Mouse (Mus musculus): ENCODE data around the gene Prox1. TPM values are rescaled to one million over a fixed set of nuclear protein-coding genes. Genes with fewer than 3 reads are reported as not detected.

Gene Prox1
- polyA plus RNA-seq, 1 experiment: 1.7 TPM

- Histone ChIP-seq H3K4me3 (ENCODE audit: low read depth, low read length) (no peak overlapping the region), H3K36me3 (ENCODE audit: control insufficient read depth, insufficient read depth, low read length) (no peaks in the 10 kb centered on the region)
- TF ChIP-seq POLR2A (IDR thresholded peaks at IDR 0.05; ENCODE audit: low read depth, low read length): no peak
- no peak for TF ChIP-seq CTCF (IDR thresholded peaks at IDR 0.05; ENCODE audit: extremely low read depth, insufficient read length, insufficient replicate concordance, low read depth, low read length)
Measured at GRCm38 (mm10) chr1:190147816-190148215, 22.7 kb downstream of the Prox1 start.

GRCm38 (mm10) chr1:190144416-190144815 is 26.1 kb downstream of the Prox1 start:
- H3K27ac ChIP-seq (ENCODE audit: insufficient read depth, low read depth, low read length): no peak overlapping the region
- H3K27me3 ChIP-seq (ENCODE audit: control insufficient read depth, insufficient read depth, low read length): no peaks in the 10 kb centered on the region
- no peaks in the 10 kb centered on the region for H3K4me1 ChIP-seq (ENCODE audit: control insufficient read depth, insufficient read depth, insufficient read length, low read length)
- H3K36me3 ChIP-seq (ENCODE audit: control insufficient read depth, insufficient read depth, low read length): no peaks in the 10 kb centered on the region
- no peak overlapping the region for H3K4me3 ChIP-seq (ENCODE audit: low read depth, low read length)
- TF ChIP-seq CTCF (IDR thresholded peaks at IDR 0.05; ENCODE audit: extremely low read depth, insufficient read length, insufficient replicate concordance, low read depth, low read length): no peak
- no peak for TF ChIP-seq POLR2A (IDR thresholded peaks at IDR 0.05; ENCODE audit: low read depth, low read length)

More at GRCm38 (mm10) chr1:190147816-190148215, 22.7 kb downstream of the Prox1 start:
- WGBS: 37% methylated on average over 6 of the region's 6 CpGs
- H3K4me1 ChIP-seq (ENCODE audit: control insufficient read depth, insufficient read depth, insufficient read length, low read length): no peaks in the 10 kb centered on the region
- no peak overlapping the region for H3K27ac ChIP-seq (ENCODE audit: insufficient read depth, low read depth, low read length)
- H3K27me3 ChIP-seq (ENCODE audit: control insufficient read depth, insufficient read depth, low read length): no peaks in the 10 kb centered on the region

- TF ChIP-seq POLR2A (IDR thresholded peaks at IDR 0.05; ENCODE audit: low read depth, low read length) (no peak), CTCF (IDR thresholded peaks at IDR 0.05; ENCODE audit: extremely low read depth, insufficient read length, insufficient replicate concordance, low read depth, low read length) (no peak)
- H3K36me3 ChIP-seq (ENCODE audit: control insufficient read depth, insufficient read depth, low read length): no peaks in the 10 kb centered on the region
Measured at GRCm38 (mm10) chr1:190143593-190143992, 26.9 kb downstream of the Prox1 start.

GRCm38 (mm10) chr1:190142584-190142983 is 27.9 kb downstream of the Prox1 start:
- Histone ChIP-seq H3K27me3 (ENCODE audit: control insufficient read depth, insufficient read depth, low read length) (no peaks in the 10 kb centered on the region), H3K36me3 (ENCODE audit: control insufficient read depth, insufficient read depth, low read length) (no peaks in the 10 kb centered on the region), H3K27ac (ENCODE audit: insufficient read depth, low read depth, low read length) (no peak overlapping the region), H3K4me3 (ENCODE audit: low read depth, low read length) (no peak overlapping the region), H3K4me1 (ENCODE audit: control insufficient read depth, insufficient read depth, insufficient read length, low read length) (no peaks in the 10 kb centered on the region)
- TF ChIP-seq CTCF (IDR thresholded peaks at IDR 0.05; ENCODE audit: extremely low read depth, insufficient read length, insufficient replicate concordance, low read depth, low read length) (no peak), POLR2A (IDR thresholded peaks at IDR 0.05; ENCODE audit: low read depth, low read length) (no peak)
- WGBS: 56% methylated on average over 4 of the region's 4 CpGs

More at GRCm38 (mm10) chr1:190143593-190143992, 26.9 kb downstream of the Prox1 start:
- H3K27ac ChIP-seq (ENCODE audit: insufficient read depth, low read depth, low read length): no peak overlapping the region
- no peak overlapping the region for H3K4me3 ChIP-seq (ENCODE audit: low read depth, low read length)
- H3K27me3 ChIP-seq (ENCODE audit: control insufficient read depth, insufficient read depth, low read length): no peaks in the 10 kb centered on the region
- 78% methylated on average over 9 of the region's 9 CpGs for WGBS
- no peaks in the 10 kb centered on the region for H3K4me1 ChIP-seq (ENCODE audit: control insufficient read depth, insufficient read depth, insufficient read length, low read length)

DNA sequence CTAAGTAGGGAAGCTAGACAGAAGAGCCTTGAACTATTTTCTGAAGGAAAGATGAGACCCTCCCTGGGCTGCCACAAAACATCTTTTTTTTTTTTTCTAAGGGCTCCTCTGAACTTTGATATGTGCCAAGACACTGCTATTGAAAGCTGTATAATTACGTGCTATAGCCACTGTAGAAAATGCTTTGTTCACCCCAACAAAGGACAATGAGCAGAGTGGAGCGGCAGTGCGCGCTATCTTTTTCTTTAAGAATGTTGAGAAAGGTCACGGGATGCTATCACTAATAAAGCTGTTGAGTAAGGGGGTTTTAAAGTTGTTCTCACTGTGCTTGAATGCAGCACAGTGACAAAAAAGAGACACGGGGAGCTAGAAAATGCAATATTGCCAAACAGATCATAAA is 30.0 kb downstream of the Prox1 start:
- no peaks in the 10 kb centered on the region for H3K36me3 ChIP-seq (ENCODE audit: control insufficient read depth, insufficient read depth, low read length)
- H3K27ac ChIP-seq (ENCODE audit: insufficient read depth, low read depth, low read length): no peak overlapping the region
- 88% methylated on average over 6 of the region's 6 CpGs for WGBS
- no peak overlapping the region for H3K4me3 ChIP-seq (ENCODE audit: low read depth, low read length)
- no peaks in the 10 kb centered on the region for H3K4me1 ChIP-seq (ENCODE audit: control insufficient read depth, insufficient read depth, insufficient read length, low read length)
- TF ChIP-seq CTCF (IDR thresholded peaks at IDR 0.05; ENCODE audit: extremely low read depth, insufficient read length, insufficient replicate concordance, low read depth, low read length): no peak
- no peak for TF ChIP-seq POLR2A (IDR thresholded peaks at IDR 0.05; ENCODE audit: low read depth, low read length)
- H3K27me3 ChIP-seq (ENCODE audit: control insufficient read depth, insufficient read depth, low read length): no peaks in the 10 kb centered on the region

GRCm38 (mm10) chr1:190139711-190140405 is 30.7 kb downstream of the Prox1 start:
- Histone ChIP-seq H3K36me3 (ENCODE audit: control insufficient read depth, insufficient read depth, low read length) (no peaks in the 10 kb centered on the region), H3K4me3 (ENCODE audit: low read depth, low read length) (no peak overlapping the region), H3K4me1 (ENCODE audit: control insufficient read depth, insufficient read depth, insufficient read length, low read length) (no peaks in the 10 kb centered on the region), H3K27ac (ENCODE audit: insufficient read depth, low read depth, low read length) (no peak overlapping the region), H3K27me3 (ENCODE audit: control insufficient read depth, insufficient read depth, low read length) (no peaks in the 10 kb centered on the region)
- WGBS: 91% methylated on average over 13 of the region's 13 CpGs
- TF ChIP-seq CTCF (IDR thresholded peaks at IDR 0.05; ENCODE audit: extremely low read depth, insufficient read length, insufficient replicate concordance, low read depth, low read length) (no peak), POLR2A (IDR thresholded peaks at IDR 0.05; ENCODE audit: low read depth, low read length) (no peak)

- no peaks in the 10 kb centered on the region for H3K27me3 ChIP-seq (ENCODE audit: control insufficient read depth, insufficient read depth, low read length)
- H3K4me3 ChIP-seq (ENCODE audit: low read depth, low read length): no peak overlapping the region
- no peaks in the 10 kb centered on the region for H3K36me3 ChIP-seq (ENCODE audit: control insufficient read depth, insufficient read depth, low read length)
- H3K27ac ChIP-seq (ENCODE audit: insufficient read depth, low read depth, low read length): no peak overlapping the region
- TF ChIP-seq CTCF (IDR thresholded peaks at IDR 0.05; ENCODE audit: extremely low read depth, insufficient read length, insufficient replicate concordance, low read depth, low read length): no peak
- no peak for TF ChIP-seq POLR2A (IDR thresholded peaks at IDR 0.05; ENCODE audit: low read depth, low read length)
- 92% methylated on average over 10 of the region's 10 CpGs for WGBS
- H3K4me1 ChIP-seq (ENCODE audit: control insufficient read depth, insufficient read depth, insufficient read length, low read length): no peaks in the 10 kb centered on the region
Measured at GRCm38 (mm10) chr1:190137943-190138342, 32.6 kb downstream of the Prox1 start.
